Mouse (Mus musculus) hindbrain, embryonic 14.5 days (tissue): ENCODE data around the gene Atp6v0d1. TPM values are rescaled to one million over a fixed set of nuclear protein-coding genes. Genes with fewer than 3 reads are reported as not detected.

Experiments
- ATAC-seq: fragments of 200-750 bp; cut with Nextera tagmentation; 2 replicates; pipeline ENCODE4 v1.8.0; 2017; ENCODE audit warnings: moderate number of reproducible peaks, mild to moderate bottlenecking, moderate TSS enrichment, moderate library complexity; ENCODE audit not compliant: low FRiP score
- DNase-seq: peaks from one replicate; pipeline ENCODE4 v3.0.0-alpha.2; 2015; ENCODE audit warnings: low spot score
- H3K27ac ChIP-seq: fragments of 300-500 bp; sonication (generic); 2 replicates; pipeline ENCODE4 v1.5.1; 2014; ENCODE audit warnings: mild to moderate bottlenecking, moderate library complexity
- H3K27me3 ChIP-seq: fragments of 300-500 bp; sonication (generic); 2 replicates; pipeline ENCODE4 v1.6.1; 2014; ENCODE audit warnings: mild to moderate bottlenecking, low read length, mixed read lengths; ENCODE audit not compliant: control insufficient read depth, insufficient read depth
- H3K36me3 ChIP-seq: fragments of 300-500 bp; sonication (generic); replicated peaks from 2 replicates; pipeline ENCODE4 v1.6.1; 2014; ENCODE audit not compliant: control insufficient read depth, insufficient read depth
- H3K4me1 ChIP-seq: fragments of 300-500 bp; sonication (generic); replicated peaks from 2 replicates; pipeline ENCODE4 v1.6.1; 2014; ENCODE audit warnings: antibody characterized with exemption, low read length, mixed read lengths; ENCODE audit not compliant: control insufficient read depth, insufficient read depth
- H3K4me2 ChIP-seq: fragments of 300-500 bp; sonication (generic); replicated peaks from 2 replicates; pipeline ENCODE4 v1.6.1; 2014; ENCODE audit warnings: mild to moderate bottlenecking, moderate library complexity
- H3K4me3 ChIP-seq: fragments of 300-500 bp; sonication (generic); replicated peaks from 2 replicates; pipeline ENCODE4 v1.5.1; 2014; ENCODE audit warnings: mild to moderate bottlenecking, low read length
- H3K9ac ChIP-seq: fragments of 300-500 bp; sonication (generic); 2 replicates; pipeline ENCODE4 v1.6.1; 2014
- H3K9me3 ChIP-seq: fragments of 300-500 bp; sonication (generic); 2 replicates; pipeline ENCODE4 v1.6.1; 2016; ENCODE audit warnings: low read length; ENCODE audit not compliant: control insufficient read depth
- WGBS: fragments of 180-500 bp; shearing (Covaris S2); extraction: QIAGEN DNeasy Blood & Tissue Kit; methylation state at CpG from one replicate; pipeline ENCODE4 v1.1.7; 2014; 5-methylcytosine and 5-hydroxymethylcytosine counted together
- polyA plus RNA-seq: library from polyadenylated mRNA; unstranded; fragments of >200 nt; fragmentation: Nextera tagmentation; extraction: Ambion mirVana; gene quantifications from 2 replicates; pipeline ENCODE4 v1.2.1, GENCODE M21; 2014

Gene Atp6v0d1
- polyA plus RNA-seq, 1 experiment from 2014 or later = 231 TPM

- no peaks in the 10 kb centered on the region for H3K27me3 ChIP-seq
- WGBS = 85% methylated on average over 3 of the region's 3 CpGs
- H3K36me3 ChIP-seq = peaks cover 10% of the 10 kb centered on the region
- no peak overlapping the region for H3K4me2 ChIP-seq
- no peak for ATAC-seq
- no peak for DNase-seq
- H3K9me3 ChIP-seq = no peaks in the 10 kb centered on the region
- H3K4me1 ChIP-seq = no peaks in the 10 kb centered on the region
- H3K27ac ChIP-seq = no peak overlapping the region
- H3K4me3 ChIP-seq = no peak overlapping the region
- H3K9ac ChIP-seq = no peak overlapping the region
These were observed 77.8 kb downstream of the Atp6v0d1 start for GRCm38 (mm10) chr8:105488082-105488481.

GRCm38 (mm10) chr8:105484392-105484791 lies 81.5 kb downstream of the Atp6v0d1 start:
- Histone ChIP-seq H3K4me1 (no peaks in the 10 kb centered on the region), H3K4me2 (no peak overlapping the region), H3K9ac (no peak overlapping the region), H3K27me3 (no peaks in the 10 kb centered on the region), H3K4me3 (no peak overlapping the region), H3K27ac (no peak overlapping the region), H3K9me3 (no peaks in the 10 kb centered on the region), H3K36me3 (peaks cover 14% of the 10 kb centered on the region)
- DNase-seq = peak; percentile 67
- 27% methylated on average over 2 of the region's 2 CpGs for WGBS
- no peak for ATAC-seq

- Histone ChIP-seq H3K4me1 (no peaks in the 10 kb centered on the region), H3K27me3 (no peaks in the 10 kb centered on the region), H3K9me3 (no peaks in the 10 kb centered on the region), H3K27ac (no peak overlapping the region), H3K4me3 (no peak overlapping the region), H3K4me2 (no peak overlapping the region), H3K9ac (no peak overlapping the region), H3K36me3 (peaks cover 14% of the 10 kb centered on the region)
- DNase-seq = no peak
- 0 out of 2 replicates have a peak, but pooled peaks have one; percentile 19 for ATAC-seq
- WGBS = 50% methylated on average over 3 of the region's 3 CpGs
These were observed 81.8 kb downstream of the Atp6v0d1 start for GRCm38 (mm10) chr8:105484030-105484368.

- H3K4me2 ChIP-seq = no peak overlapping the region
- no peak for DNase-seq
- peak; percentile 34; the same call in 1 of the 2 replicates for ATAC-seq
These were observed 82.4 kb downstream of the Atp6v0d1 start for GRCm38 (mm10) chr8:105483212-105484029.

GRCm38 (mm10) chr8:105482123-105482522 lies 83.7 kb downstream of the Atp6v0d1 start:
- H3K27ac ChIP-seq = no peak overlapping the region
- DNase-seq (no peak), ATAC-seq (no peak)
- H3K4me3 ChIP-seq = no peak overlapping the region
- peaks cover 25% of the 10 kb centered on the region for H3K36me3 ChIP-seq
- WGBS = 88% methylated on average over 8 of the region's 8 CpGs
- no peak overlapping the region for H3K4me2 ChIP-seq
- no peaks in the 10 kb centered on the region for H3K27me3 ChIP-seq
- H3K9ac ChIP-seq = no peak overlapping the region
- H3K9me3 ChIP-seq = no peaks in the 10 kb centered on the region
- H3K4me1 ChIP-seq = no peaks in the 10 kb centered on the region

More at GRCm38 (mm10) chr8:105483212-105484029, 82.4 kb downstream of the Atp6v0d1 start:
- Histone ChIP-seq H3K27ac (no peak overlapping the region), H3K9me3 (no peaks in the 10 kb centered on the region), H3K9ac (no peak overlapping the region), H3K4me1 (no peaks in the 10 kb centered on the region), H3K36me3 (peaks cover 17% of the 10 kb centered on the region), H3K27me3 (no peaks in the 10 kb centered on the region), H3K4me3 (no peak overlapping the region)
- 39% methylated on average over 14 of the region's 14 CpGs for WGBS

GRCm38 (mm10) chr8:105481453-105481852 lies 84.4 kb downstream of the Atp6v0d1 start:
- H3K4me2 ChIP-seq = no peak overlapping the region
- WGBS = 65% methylated on average over 6 of the region's 6 CpGs
- H3K4me3 ChIP-seq = no peak overlapping the region
- H3K27ac ChIP-seq = no peak overlapping the region
- H3K27me3 ChIP-seq = no peaks in the 10 kb centered on the region
- ATAC-seq (no peak), DNase-seq (no peak)
- peaks cover 25% of the 10 kb centered on the region for H3K36me3 ChIP-seq
- no peaks in the 10 kb centered on the region for H3K4me1 ChIP-seq
- H3K9ac ChIP-seq = no peak overlapping the region
- no peaks in the 10 kb centered on the region for H3K9me3 ChIP-seq

GRCm38 (mm10) chr8:105481013-105481412 lies 84.8 kb downstream of the Atp6v0d1 start:
- 27% methylated on average over 2 of the region's 2 CpGs for WGBS
- Histone ChIP-seq H3K36me3 (peaks cover 25% of the 10 kb centered on the region), H3K4me3 (no peak overlapping the region), H3K9me3 (no peaks in the 10 kb centered on the region), H3K27me3 (no peaks in the 10 kb centered on the region), H3K4me1 (no peaks in the 10 kb centered on the region), H3K9ac (no peak overlapping the region), H3K4me2 (no peak overlapping the region), H3K27ac (no peak overlapping the region)
- DNase-seq (no peak), ATAC-seq (no peak)

- ATAC-seq = no peak
- no peaks in the 10 kb centered on the region for H3K9me3 ChIP-seq
These were observed 88.1 kb downstream of the Atp6v0d1 start for GRCm38 (mm10) chr8:105477792-105478191.

GRCm38 (mm10) chr8:105476628-105477413 lies 89.0 kb downstream of the Atp6v0d1 start:
- WGBS = 43% methylated on average over 25 of the region's 25 CpGs
- ATAC-seq = no peak
- Histone ChIP-seq H3K9me3 (no peaks in the 10 kb centered on the region), H3K36me3 (peaks cover 12% of the 10 kb centered on the region; the same call in 1 of the 2 replicates), H3K27me3 (no peaks in the 10 kb centered on the region), H3K4me3 (no peak overlapping the region), H3K27ac (no peak overlapping the region), H3K4me1 (peaks cover 16% of the 10 kb centered on the region), H3K9ac (no peak overlapping the region), H3K4me2 (no peak overlapping the region)
- no peak for DNase-seq

More at GRCm38 (mm10) chr8:105477792-105478191, 88.1 kb downstream of the Atp6v0d1 start:
- Histone ChIP-seq H3K4me3 (no peak overlapping the region), H3K27me3 (no peaks in the 10 kb centered on the region), H3K9ac (no peak overlapping the region), H3K4me2 (no peak overlapping the region), H3K27ac (no peak overlapping the region), H3K36me3 (peaks cover 12% of the 10 kb centered on the region; the same call in 1 of the 2 replicates), H3K4me1 (peaks cover 16% of the 10 kb centered on the region)
- WGBS = 79% methylated on average over 3 of the region's 3 CpGs
- no peak for DNase-seq
